Mouse (Mus musculus): Measurements from ENCODE around the gene Cts7. TPM values are rescaled to one million over a fixed set of nuclear protein-coding genes. Genes with fewer than 3 reads are reported as not detected.

The Cts7 gene
- not detected in 2 replicates for polyA plus RNA-seq (2014; fragmentation: Nextera tagmentation; extraction: Ambion mirVana)

DNA sequence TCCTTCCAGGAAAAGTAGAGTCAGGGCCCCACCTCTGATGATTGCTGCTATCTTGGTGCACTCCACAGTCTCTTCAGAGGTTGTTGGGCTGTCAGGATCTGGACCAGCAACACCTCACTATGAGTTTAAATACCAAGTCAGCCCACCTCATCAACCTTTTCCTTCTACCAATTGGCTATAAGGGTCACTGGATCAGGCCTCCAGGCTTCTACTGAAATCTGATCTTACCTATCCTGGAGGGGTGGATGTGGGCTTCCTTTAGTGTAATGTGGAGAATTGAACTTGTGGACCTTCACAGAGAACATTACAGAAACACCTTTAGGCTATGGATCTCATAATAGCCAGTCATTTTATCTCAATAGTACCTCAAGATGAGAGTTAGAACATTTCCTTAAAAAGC lies at the start of gene Cts7:
Cts7 (minus strand) TSS at position 101 of the 400 bp plus-strand sequence.
- Histone ChIP-seq H3K9me3 (ENCODE audit: control insufficient read depth, low read length) (peaks cover 11% of the 10 kb centered on the region), H3K9ac (ENCODE audit: low read depth, low read length) (no peak within 1 kb of the TSS)

More for the DNA sequence above, at the start of gene Cts7:
- no peak within 1 kb of the TSS for H3K27ac ChIP-seq (ENCODE audit: low read depth, low read length)
- H3K4me2 ChIP-seq (replicated peaks; ENCODE audit: low read depth, low read length), result no peak within 1 kb of the TSS
- no peaks in the 10 kb centered on the region for H3K36me3 ChIP-seq (ENCODE audit: control insufficient read depth, insufficient read depth, low read length)
- H3K4me1 ChIP-seq (ENCODE audit: control insufficient read depth, insufficient read depth, low read length), result no peaks in the 10 kb centered on the region
- no peaks in the 10 kb centered on the region for H3K27me3 ChIP-seq (ENCODE audit: control insufficient read depth, insufficient read depth, low read length)
- no peak within 1 kb of the TSS for H3K4me3 ChIP-seq (ENCODE audit: low read length)
- ATAC-seq (ENCODE audit: low FRiP score, low TSS enrichment), result no peak

Small RNAs within 50 kb of the gene (microRNA-seq; reads per million reads assigned to microRNA genes)
- gene Gm27704, result not detected

Other genes with a start within 250 kb of the Cts7 start
- gene Ctsr, start 193.9 kb downstream of the Cts7 start, polyA plus RNA-seq (2014; fragmentation: Nextera tagmentation; extraction: Ambion mirVana), result not detected in 2 replicates
- not detected in 2 replicates for gene Cts6, start 154.8 kb downstream of the Cts7 start, polyA plus RNA-seq (2014; fragmentation: Nextera tagmentation; extraction: Ambion mirVana)
- gene Cts8, start 102.8 kb downstream of the Cts7 start, polyA plus RNA-seq (2014; fragmentation: Nextera tagmentation; extraction: Ambion mirVana), result not detected in 2 replicates
- not detected in 2 replicates for gene Gm49398, start 69.4 kb downstream of the Cts7 start, polyA plus RNA-seq (2014; fragmentation: Nextera tagmentation; extraction: Ambion mirVana)
- gene Ctsm, start 183.6 kb upstream of the Cts7 start, polyA plus RNA-seq (2014; fragmentation: Nextera tagmentation; extraction: Ambion mirVana), result not detected in 2 replicates
- not detected in 2 replicates for gene Gm49352, start 210.0 kb upstream of the Cts7 start, polyA plus RNA-seq (2014; fragmentation: Nextera tagmentation; extraction: Ambion mirVana)
- gene Cts3, start 211.9 kb upstream of the Cts7 start, polyA plus RNA-seq (2014; fragmentation: Nextera tagmentation; extraction: Ambion mirVana), result not detected in 2 replicates

All from kidney, embryonic 14.5 days (tissue).